In genomic region chr14:18903553-18903952, GRCm38 (mm10) we compare ENCODE assay signal across 22 mouse cellular contexts. TPM values are rescaled to one million over a fixed set of nuclear protein-coding genes. Genes with fewer than 3 reads are reported as not detected.
A peak's percentile ranks its signal among the peaks of the same experiment; 100 is the strongest.
DNase-seq lines count a peak whose midpoint lies in the region; ATAC-seq lines count a peak whose summit lies in the region.
"Had no signal": no experiment of that assay in that cellular context is flagged by ENCODE, and none has a peak within 500 bp of the region (broad histone marks: within the 10 kb centered on the region; RNA-seq: fewer than 3 reads in every experiment).

No protein-coding gene starts in this region.

- DNase-seq in layer of hippocampus, adult 18-20 months (ENCODE audit: low spot score in 2 of 2) = peak; percentile 39 to 81
- no peak for DNase-seq in layer of hippocampus, postnatal 14 days (ENCODE audit: low spot score in 2 of 2)
- DNase-seq in layer of hippocampus, adult 9-11 months = peak; percentile 63
- DNase-seq in layer of hippocampus, postnatal 25 days (ENCODE audit: extremely low spot score in 1 of 2, low spot score in 1 of 2) = no peak
- DNase-seq in telencephalon, adult 2 months (ENCODE audit: low read depth, low spot score) = peak; percentile 74
- DNase-seq: adrenal gland, adult 2 months; adrenal gland, postnatal 14 days; cerebellum, adult 11-12 months; cerebellum, adult 8-10 months; cerebellum, postnatal 10 days; cerebellum, postnatal 36 days; embryo, embryonic 11 days; gastrocnemius, postnatal 25 days; heart, adult 2 months; heart, postnatal 14 days had no signal

- peak; percentile 63 for ATAC-seq in granulocyte monocyte progenitor cell, adult 5-6 weeks (replicated peaks; ENCODE audit: poor library complexity, severe bottlenecking)
- no peak for ATAC-seq in erythroid progenitor cell, adult 5-6 weeks (replicated peaks; ENCODE audit: low FRiP score, poor library complexity, severe bottlenecking)
- ATAC-seq: CD4-positive, CD25-positive, alpha-beta regulatory T cell, adult 4 months; forebrain, embryonic 13.5 days; forebrain, embryonic 16.5 days; hindbrain, embryonic 16.5 days had no signal

RNA-seq across cellular contexts. Expression of gene Ube2e2, which starts 9.5 kb away (rescaled TPM):
- 100 to 1,000 TPM; 192 to 216 TPM for total RNA-seq in layer of hippocampus, adult 18-20 months (2021)
- total RNA-seq in layer of hippocampus, postnatal 14 days (2021) = 100 to 1,000 TPM; 184 to 195 TPM
- total RNA-seq in layer of hippocampus, postnatal 25 days (2021) = 100 to 1,000 TPM; 195 to 206 TPM
- 6.6 and 7.8 TPM in 2 replicates for total RNA-seq in granulocyte monocyte progenitor cell, adult 5-6 weeks (2014; fragmentation: Nextera tagmentation)
- 2.5 and 8.2 TPM in 2 replicates for total RNA-seq in granulocyte monocyte progenitor cell, adult 5-6 weeks (2017)
- total RNA-seq in erythroid progenitor cell, adult 5-6 weeks (2015; ENCODE audit: low replicate concordance) = not detected in 2 replicates
- total RNA-seq in erythroid progenitor cell, adult 5-6 weeks (2017; ENCODE audit: low replicate concordance) = not detected in 2 replicates
- total RNA-seq: MEL had no signal

Comparison
In these comparisons a context has a peak if more than half of its experiments do, and no peak if none do; other contexts are left out.
1. DNase-seq: peak in layer of hippocampus, adult 18-20 months (2 of 2), layer of hippocampus, adult 9-11 months (single experiment) and telencephalon, adult 2 months (single experiment); none in layer of hippocampus, postnatal 14 days (0 of 2) and layer of hippocampus, postnatal 25 days (0 of 2).
2. RNA of gene Ube2e2, which starts 9.5 kb away (total RNA-seq): 192 to 216 TPM in layer of hippocampus, adult 18-20 months, 195 to 206 TPM in layer of hippocampus, postnatal 25 days and 184 to 195 TPM in layer of hippocampus, postnatal 14 days; 2.5 to 8.2 TPM in granulocyte monocyte progenitor cell, adult 5-6 weeks and not detected in erythroid progenitor cell, adult 5-6 weeks; every median in the first group is over 10 times any median in the second.